Comparison of ENCODE assay signal across 30 mouse cellular contexts in the genomic region with DNA sequence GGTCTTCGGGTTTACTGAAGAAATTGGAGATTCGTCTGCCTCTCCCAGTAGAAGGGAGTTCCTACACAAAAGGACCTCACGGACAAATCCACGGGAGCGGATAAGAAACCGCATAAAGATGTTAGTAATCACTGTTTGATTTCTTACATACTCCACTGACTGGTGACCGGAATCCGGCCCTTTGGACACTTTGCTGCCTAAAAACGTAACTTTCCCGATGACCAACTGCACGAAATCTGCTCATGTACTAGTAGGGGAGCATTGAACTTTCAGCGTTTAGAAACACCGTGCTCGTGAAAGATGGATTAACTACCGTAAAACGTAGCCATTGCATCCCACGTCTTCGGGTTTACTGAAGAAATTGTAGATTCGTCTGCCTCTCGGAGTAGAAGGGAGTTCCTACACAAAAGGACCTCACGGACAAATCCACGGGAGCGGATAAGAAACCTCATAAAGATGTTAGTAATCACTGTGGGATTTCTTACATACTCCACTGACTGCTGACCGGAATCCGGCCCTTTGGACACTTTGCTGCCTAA. TPM values are rescaled to one million over a fixed set of nuclear protein-coding genes. Genes with fewer than 3 reads are reported as not detected.
DNase-seq lines count a peak whose midpoint lies in the region; ATAC-seq and TF ChIP-seq lines count a peak whose summit lies in the region.
"Not testable (repeated sequence)": the region's sequence is repeated elsewhere in the genome, so short reads cannot be mapped to it uniquely, and the experiment has no call there.
"Had no signal": no experiment of that assay in that cellular context is flagged by ENCODE, and none has a peak within 500 bp of the region (broad histone marks: within the 10 kb centered on the region; RNA-seq: fewer than 3 reads in every experiment).

No protein-coding gene starts in this region.

- not testable (repeated sequence) for H3K27ac ChIP-seq in heart, adult 2 months; neural tube, embryonic 11.5 days (ENCODE audit: low read depth, low read length)

- not testable (repeated sequence) for TF ChIP-seq EP300 in heart, adult 2 months (IDR thresholded peaks at IDR 0.05; ENCODE audit: insufficient read depth, low read depth, low read length)

- not testable (repeated sequence) for H3K4me2 ChIP-seq in neural tube, embryonic 11.5 days (ENCODE audit: low read depth)

- not testable (repeated sequence) for H3K36me3 ChIP-seq in heart, adult 2 months (ENCODE audit: control insufficient read depth, insufficient read depth, low read length); neural tube, embryonic 11.5 days (ENCODE audit: control insufficient read depth, insufficient read depth, low read length); splenic B cell, adult 2 months (ENCODE audit: control insufficient read depth, insufficient read depth, low read length, poor library complexity, severe bottlenecking)

- not testable (repeated sequence) for H3K9me3 ChIP-seq in neural tube, embryonic 11.5 days (ENCODE audit: control insufficient read depth, low read length)

- not testable (repeated sequence) for H3K9ac ChIP-seq in heart, adult 2 months (ENCODE audit: low read depth, low read length); neural tube, embryonic 11.5 days (ENCODE audit: low read length)

- H3K4me1 ChIP-seq in heart, adult 2 months (ENCODE audit: control insufficient read depth, insufficient read depth, low read length); neural tube, embryonic 11.5 days (ENCODE audit: control insufficient read depth, insufficient read depth, low read length): not testable (repeated sequence)

- TF ChIP-seq POLR2A in heart, adult 2 months (IDR thresholded peaks at IDR 0.05; ENCODE audit: insufficient read depth, low read depth, low read length): not testable (repeated sequence)

- not testable (repeated sequence) for TF ChIP-seq CTCF in heart, adult 2 months (IDR thresholded peaks at IDR 0.05)

- ATAC-seq in neural tube, embryonic 11.5 days (ENCODE audit: insufficient read depth, low FRiP score, low TSS enrichment): not testable (repeated sequence)

- 3% methylated on average over 25 of the region's 25 CpGs for whole genome bisulfite sequencing in heart, adult 2 months
- under 1% methylated on average over 23 of the region's 25 CpGs for WGBS in neural tube, embryonic 11.5 days

- H3K27me3 ChIP-seq in heart, adult 2 months (ENCODE audit: control insufficient read depth, insufficient read depth, low read length); splenic B cell, adult 2 months (ENCODE audit: control insufficient read depth, insufficient read depth, low read length, poor library complexity, severe bottlenecking): not testable (repeated sequence)
- H3K27me3 ChIP-seq in neural tube, embryonic 11.5 days (ENCODE audit: control insufficient read depth, insufficient read depth, low read length): peaks cover 20% of the 10 kb centered on the region

- intact Hi-C loops in heart, adult 2 months (cut with DNase I): not testable (repeated sequence)

- not testable (repeated sequence) for H3K4me3 ChIP-seq in heart, adult 2 months; neural tube, embryonic 11.5 days (ENCODE audit: low read depth, low read length)

- DNase-seq in B cell, adult 2 months: peak; percentile 45 to 49
- DNase-seq in embryo, embryonic 11 days: peak; percentile 3
- peak; percentile 1 to 37 for DNase-seq in heart, adult 2 months
- peak; percentile 34 for DNase-seq in induced T-regulatory cell, adult 2 months (ENCODE audit: low read depth)
- DNase-seq in lung, postnatal 25 days (ENCODE audit: low spot score): peak; percentile 21
- peak; percentile 9 for DNase-seq in neural tube, embryonic 11.5 days (ENCODE audit: low spot score)
- peak; percentile 28 for DNase-seq in splenic B cell, adult 2 months (ENCODE audit: low read depth, low spot score)

- H3K79me2 ChIP-seq in heart, adult 2 months (replicated peaks; ENCODE audit: control insufficient read depth, insufficient read depth, low read length): not testable (repeated sequence)

RNA-seq across cellular contexts. Expression of gene Gm36079, which starts 9.8 kb away (rescaled TPM):
- not detected for total RNA-seq in heart, adult 2 months (2021)
- polyA plus RNA-seq in heart, adult 2 months (2012; rRNA removed): not detected in 2 replicates
- not detected in 2 replicates for polyA plus RNA-seq in neural tube, embryonic 11.5 days (2014; fragmentation: Nextera tagmentation; extraction: Ambion mirVana)
- total RNA-seq: adrenal gland, postnatal 25 days; gastrocnemius, adult 18-20 months; layer of hippocampus, postnatal 10 days; left cerebral cortex, adult 2 months; left cerebral cortex, postnatal 36 days had no signal
- polyA plus RNA-seq: CD4-positive, CD25-positive, alpha-beta regulatory T cell, adult 4 months; embryonic facial prominence, embryonic 13.5 days; erythroblast, embryonic 14.5 days; forebrain, embryonic 13.5 days; gonadal fat pad, adult 2 months; heart, embryonic 10.5 days; heart, embryonic 16.5 days; hindbrain, embryonic 12.5 days; inflammation-experienced regulatory T-cells, adult 6 months; kidney, adult 2 months; kidney, postnatal 0 days; liver, embryonic 15.5 days; lung, embryonic 15.5 days; midbrain, embryonic 12.5 days; neural tube, embryonic 12.5 days; stomach, postnatal 0 days; thymus, postnatal 0 days; urinary bladder, adult 2 months had no signal

RNA-seq across cellular contexts. Expression of gene Gm21188, which starts 15.3 kb away (rescaled TPM):
- under 1 TPM in 1 of 2 experiments, not detected in 1; 0.23 TPM for total RNA-seq in heart, adult 2 months (2021)
- 0.29 and 0.67 TPM in 2 replicates for polyA plus RNA-seq in heart, adult 2 months (2012; rRNA removed)
- polyA plus RNA-seq in neural tube, embryonic 11.5 days (2014; fragmentation: Nextera tagmentation; extraction: Ambion mirVana): not detected in 2 replicates
- polyA plus RNA-seq: embryonic facial prominence, embryonic 13.5 days; erythroblast, embryonic 14.5 days; forebrain, embryonic 13.5 days; heart, embryonic 10.5 days; hindbrain, embryonic 12.5 days; lung, embryonic 15.5 days; midbrain, embryonic 12.5 days; neural tube, embryonic 12.5 days; stomach, postnatal 0 days had no signal
